ENCODE assay signal across 12 mouse cellular contexts in genomic region chr2:166011422-166011821, GRCm38 (mm10). TPM values are rescaled to one million over a fixed set of nuclear protein-coding genes. Genes with fewer than 3 reads are reported as not detected.
DNase-seq lines count a peak whose midpoint lies in the region; ATAC-seq and TF ChIP-seq lines count a peak whose summit lies in the region.
"Had no signal": no experiment of that assay in that cellular context is flagged by ENCODE, and none has a peak within 500 bp of the region (broad histone marks: within the 10 kb centered on the region; RNA-seq: fewer than 3 reads in every experiment).

No protein-coding gene starts in this region.

- no peak for DNase-seq in gastrocnemius, adult 2 months
- no peak for DNase-seq in gastrocnemius, postnatal 4 days (ENCODE audit: low spot score in 2 of 2)
- no peak for DNase-seq in embryonic facial prominence, embryonic 10.5 days (ENCODE audit: low spot score)
- DNase-seq in cerebellum, adult 9-10 months: no peak
- no peak for DNase-seq in spleen, postnatal 4 days (ENCODE audit: low spot score in 2 of 2)
- DNase-seq: cerebellum, adult 11 months had no signal

- peaks cover 89% of the 10 kb centered on the region for H3K4me1 ChIP-seq in megakaryocyte, embryonic 14.5 days
- peaks cover 48% of the 10 kb centered on the region for H3K4me1 ChIP-seq in embryonic facial prominence, embryonic 10.5 days
- H3K4me1 ChIP-seq in liver, embryonic 12.5 days: peaks cover 31% of the 10 kb centered on the region

- peak overlapping the region; percentile 27; the same call in 1 of the 2 replicates for H3K9ac ChIP-seq in liver, embryonic 12.5 days
- H3K9ac ChIP-seq: forebrain, embryonic 13.5 days; hindbrain, embryonic 12.5 days; lung, embryonic 15.5 days had no signal

- TF ChIP-seq CTCF in gastrocnemius, adult 2 months (IDR thresholded peaks at IDR 0.05): no peak

- peaks cover 60% of the 10 kb centered on the region for H3K36me3 ChIP-seq in megakaryocyte, embryonic 14.5 days (replicated peaks; ENCODE audit: low read length)
- H3K36me3 ChIP-seq in embryonic facial prominence, embryonic 10.5 days (replicated peaks): peaks cover 15% of the 10 kb centered on the region
- H3K36me3 ChIP-seq in liver, embryonic 12.5 days: no peaks in the 10 kb centered on the region
- H3K36me3 ChIP-seq: hindbrain, embryonic 12.5 days; lung, embryonic 15.5 days had no signal

- intact Hi-C loops in gastrocnemius, adult 2 months (cut with DNase I): loop anchor here (2.0 kb wide), 1 partner anchor 19 kb away; no protein-coding TSS in a partner anchor

- WGBS in embryonic facial prominence, embryonic 10.5 days: 52% methylated on average over 3 of the region's 3 CpGs
- 29% methylated on average over 3 of the region's 3 CpGs for WGBS in liver, embryonic 12.5 days (ENCODE audit: insufficient replicate concordance)

- ATAC-seq in megakaryocyte, adult 5-6 weeks (ENCODE audit: poor library complexity, severe bottlenecking): no peak
- ATAC-seq in liver, embryonic 12.5 days: no peak
- ATAC-seq: forebrain, embryonic 13.5 days had no signal

- no peaks in the 10 kb centered on the region for H3K27me3 ChIP-seq in megakaryocyte, embryonic 14.5 days (replicated peaks)
- H3K27me3 ChIP-seq in embryonic facial prominence, embryonic 10.5 days (replicated peaks; ENCODE audit: low read depth, poor library complexity, severe bottlenecking): no peaks in the 10 kb centered on the region
- H3K27me3 ChIP-seq in liver, embryonic 12.5 days (replicated peaks): peaks cover 13% of the 10 kb centered on the region; the same call in 1 of the 2 replicates
- H3K27me3 ChIP-seq: forebrain, embryonic 13.5 days; hindbrain, embryonic 12.5 days; lung, embryonic 15.5 days had no signal

- H3K4me3 ChIP-seq in gastrocnemius, adult 2 months: peak overlapping the region; percentile 28; the same call in 1 of the 2 replicates
- peak overlapping the region; percentile 72 for H3K4me3 ChIP-seq in megakaryocyte, embryonic 14.5 days (replicated peaks)
- no peak overlapping the region for H3K4me3 ChIP-seq in embryonic facial prominence, embryonic 10.5 days
- H3K4me3 ChIP-seq in liver, embryonic 12.5 days: no peak overlapping the region
- H3K4me3 ChIP-seq: forebrain, embryonic 13.5 days; hindbrain, embryonic 12.5 days; lung, embryonic 15.5 days had no signal

- H3K27ac ChIP-seq in gastrocnemius, adult 2 months: peak overlapping the region; percentile 81
- peak overlapping the region; percentile 69 for H3K27ac ChIP-seq in embryonic facial prominence, embryonic 10.5 days (replicated peaks)
- H3K27ac ChIP-seq in liver, embryonic 12.5 days: peak overlapping the region; percentile 1; the same call in 1 of the 2 replicates
- H3K27ac ChIP-seq: forebrain, embryonic 13.5 days; hindbrain, embryonic 12.5 days; lung, embryonic 15.5 days had no signal

- peak overlapping the region; percentile 14 for H3K4me2 ChIP-seq in liver, embryonic 12.5 days
- H3K4me2 ChIP-seq: forebrain, embryonic 13.5 days; hindbrain, embryonic 12.5 days; lung, embryonic 15.5 days had no signal

- no peaks in the 10 kb centered on the region for H3K9me3 ChIP-seq in megakaryocyte, embryonic 14.5 days
- H3K9me3 ChIP-seq in embryonic facial prominence, embryonic 10.5 days: no peaks in the 10 kb centered on the region
- H3K9me3 ChIP-seq in liver, embryonic 12.5 days (replicated peaks): no peaks in the 10 kb centered on the region
- H3K9me3 ChIP-seq: forebrain, embryonic 13.5 days; hindbrain, embryonic 12.5 days; lung, embryonic 15.5 days had no signal

RNA-seq across cellular contexts. Expression of gene Ncoa3, which starts 19.0 kb away (rescaled TPM):
- 10 to 100 TPM; 21.0 to 24.8 TPM for total RNA-seq in gastrocnemius, adult 2 months (2021)
- total RNA-seq in gastrocnemius, postnatal 4 days (2021): 10 to 100 TPM; 17.2 to 21.9 TPM
- polyA plus RNA-seq in megakaryocyte, embryonic 14.5 days (2012; ENCODE audit: insufficient read depth, low replicate concordance): 22.7 and 35.4 TPM in 2 replicates
- total RNA-seq in megakaryocyte, adult 5-6 weeks (2015): 50.7 and 54.8 TPM in 2 replicates
- total RNA-seq in megakaryocyte, adult 5-6 weeks (2017): 55.7 and 59.8 TPM in 2 replicates
- polyA plus RNA-seq in embryonic facial prominence, embryonic 10.5 days (2016; fragmentation: Nextera tagmentation; extraction: Ambion mirVana): 16.0 TPM in 2 replicates
- polyA plus RNA-seq in liver, embryonic 12.5 days (2016; fragmentation: Nextera tagmentation; extraction: Ambion mirVana): 8.1 and 8.3 TPM in 2 replicates

Comparison
In these comparisons a context has a peak if more than half of its experiments do, and no peak if none do; other contexts are left out.
1. H3K27ac ChIP-seq: peak in every context shown above with its lines; median percentile 81 in gastrocnemius, adult 2 months; 69 in embryonic facial prominence, embryonic 10.5 days; 1 in liver, embryonic 12.5 days.
2. H3K4me3 ChIP-seq: peak in gastrocnemius, adult 2 months (single experiment) and megakaryocyte, embryonic 14.5 days (single experiment); none in embryonic facial prominence, embryonic 10.5 days (single experiment) and liver, embryonic 12.5 days (single experiment).